Mouse (Mus musculus): ENCODE data around the gene Gm3526.
"Not testable (repeated sequence)": the region's sequence is repeated elsewhere in the genome, so short reads cannot be mapped to it uniquely, and the experiment has no call there.

Gm3526 gene

DNA sequence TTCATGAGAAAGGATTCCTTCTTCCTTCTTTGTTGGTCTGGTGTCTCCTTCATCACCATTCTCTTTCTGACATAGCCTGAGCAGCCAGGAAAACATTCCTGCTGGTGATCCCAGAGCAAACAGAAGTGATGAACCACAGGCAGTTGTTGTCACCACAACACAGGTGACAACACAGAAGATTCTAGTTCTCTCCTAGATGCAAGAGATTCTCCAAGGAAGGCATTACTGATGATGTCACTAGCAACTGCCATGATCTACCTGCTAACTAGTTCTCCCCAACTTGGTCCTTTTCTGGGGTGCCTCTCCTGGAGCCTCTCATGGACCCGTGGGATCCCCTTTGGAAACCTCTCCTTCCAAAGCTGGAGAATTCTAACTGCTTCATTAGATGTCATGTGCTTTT is at the start of gene Gm3526:
TSS of gene Gm3526 (minus strand) at position 101 of the 400 bp plus-strand sequence.
- not testable (repeated sequence) for DNase-seq

Measured in lung, postnatal 36 days (tissue).